Mouse (Mus musculus): Measurements from ENCODE around the gene Crb1.
"Not testable (repeated sequence)": the region's sequence is repeated elsewhere in the genome, so short reads cannot be mapped to it uniquely, and the experiment has no call there.

Gene Crb1

GRCm38 (mm10) chr1:139376638-139377286, at the start of gene Crb1:
Gene Crb1 (minus strand): TSS chr1:139377100.
- no peak for DNase-seq (ENCODE audit: low spot score)

GRCm38 (mm10) chr1:139425006-139425405, 48.1 kb upstream of the Crb1 start:
- DNase-seq (ENCODE audit: low spot score), result no peak

GRCm38 (mm10) chr1:139423931-139424330, 47.0 kb upstream of the Crb1 start:
- DNase-seq (ENCODE audit: low spot score), result no peak

GRCm38 (mm10) chr1:139422941-139423340, 46.0 kb upstream of the Crb1 start:
- DNase-seq (ENCODE audit: low spot score), result no peak

- DNase-seq (ENCODE audit: low spot score), result peak; percentile 91
These were observed 45.2 kb upstream of the Crb1 start, which contains the start of gene Zbtb41 for GRCm38 (mm10) chr1:139421875-139422791. Gene Zbtb41 (plus strand): TSS chr1:139422288.

- no peak for DNase-seq (ENCODE audit: low spot score)
These were observed 44.6 kb upstream of the Crb1 start for GRCm38 (mm10) chr1:139421521-139421874.

- no peak for DNase-seq (ENCODE audit: low spot score)
These were observed 36.6 kb upstream of the Crb1 start for GRCm38 (mm10) chr1:139413465-139413864.

- DNase-seq (ENCODE audit: low spot score), result not testable (repeated sequence)
These were observed 35.5 kb upstream of the Crb1 start for GRCm38 (mm10) chr1:139412365-139412764.

GRCm38 (mm10) chr1:139407701-139408100, 30.8 kb upstream of the Crb1 start:
- no peak for DNase-seq (ENCODE audit: low spot score)

- DNase-seq (ENCODE audit: low spot score), result no peak
These were observed 28.9 kb upstream of the Crb1 start for GRCm38 (mm10) chr1:139405766-139406165.

- no peak for DNase-seq (ENCODE audit: low spot score)
These were observed 19.7 kb upstream of the Crb1 start for GRCm38 (mm10) chr1:139396589-139396988.

GRCm38 (mm10) chr1:139391747-139392146, 14.8 kb upstream of the Crb1 start:
- no peak for DNase-seq (ENCODE audit: low spot score)

- no peak for DNase-seq (ENCODE audit: low spot score)
These were observed 2.7 kb upstream of the Crb1 start for GRCm38 (mm10) chr1:139379621-139379984.

- no peak for DNase-seq (ENCODE audit: low spot score)
These were observed 2.1 kb upstream of the Crb1 start for GRCm38 (mm10) chr1:139378861-139379620.

- DNase-seq (ENCODE audit: low spot score), result no peak
These were observed 1.0 kb downstream of the Crb1 start for GRCm38 (mm10) chr1:139375900-139376299.

GRCm38 (mm10) chr1:139371341-139371740, 5.6 kb downstream of the Crb1 start:
- no peak for DNase-seq (ENCODE audit: low spot score)

GRCm38 (mm10) chr1:139348566-139348965, 28.3 kb downstream of the Crb1 start:
- no peak for DNase-seq (ENCODE audit: low spot score)

GRCm38 (mm10) chr1:139346602-139347371, 30.1 kb downstream of the Crb1 start:
- DNase-seq (ENCODE audit: low spot score), result no peak

GRCm38 (mm10) chr1:139346030-139346601, 30.8 kb downstream of the Crb1 start:
- DNase-seq (ENCODE audit: low spot score), result no peak

- no peak for DNase-seq (ENCODE audit: low spot score)
These were observed 36.6 kb downstream of the Crb1 start for GRCm38 (mm10) chr1:139340178-139340859.

- DNase-seq (ENCODE audit: low spot score), result no peak
These were observed 39.9 kb downstream of the Crb1 start for GRCm38 (mm10) chr1:139336997-139337396.

Measured in yolk sac, embryonic 10.5 days (tissue).